Mouse (Mus musculus) fibroblast of lung, adult 2 months (primary cell): ENCODE results near the gene Srebf2.
"Not testable (repeated sequence)": the region's sequence is repeated elsewhere in the genome, so short reads cannot be mapped to it uniquely, and the experiment has no call there.

Experiments used
- DNase-seq: peaks from one replicate; pipeline ENCODE4 v3.0.0-alpha.2; 2011; ENCODE audit warnings: low read depth

The Srebf2 gene

DNA sequence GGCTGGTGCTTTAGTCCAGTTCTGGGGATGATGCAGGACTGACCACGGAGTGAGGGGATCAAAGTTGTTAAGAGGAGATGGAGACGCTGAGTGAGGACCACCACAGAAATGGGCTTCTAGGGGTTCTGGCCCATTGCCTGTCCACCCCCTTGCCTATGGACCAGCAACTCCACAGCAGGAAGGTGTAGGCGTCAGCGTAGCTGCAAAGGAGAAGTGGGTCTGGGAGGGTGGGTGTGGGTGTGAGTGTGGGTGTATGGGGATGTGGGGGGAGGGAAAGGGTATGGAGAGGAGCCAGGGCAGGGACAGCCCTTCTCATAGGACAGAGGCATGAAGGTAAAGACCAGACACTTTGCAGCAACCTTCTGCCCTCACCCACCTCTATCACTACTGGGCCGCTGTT lies 78.8 kb downstream of the Srebf2 start:
- no peak for DNase-seq

DNA sequence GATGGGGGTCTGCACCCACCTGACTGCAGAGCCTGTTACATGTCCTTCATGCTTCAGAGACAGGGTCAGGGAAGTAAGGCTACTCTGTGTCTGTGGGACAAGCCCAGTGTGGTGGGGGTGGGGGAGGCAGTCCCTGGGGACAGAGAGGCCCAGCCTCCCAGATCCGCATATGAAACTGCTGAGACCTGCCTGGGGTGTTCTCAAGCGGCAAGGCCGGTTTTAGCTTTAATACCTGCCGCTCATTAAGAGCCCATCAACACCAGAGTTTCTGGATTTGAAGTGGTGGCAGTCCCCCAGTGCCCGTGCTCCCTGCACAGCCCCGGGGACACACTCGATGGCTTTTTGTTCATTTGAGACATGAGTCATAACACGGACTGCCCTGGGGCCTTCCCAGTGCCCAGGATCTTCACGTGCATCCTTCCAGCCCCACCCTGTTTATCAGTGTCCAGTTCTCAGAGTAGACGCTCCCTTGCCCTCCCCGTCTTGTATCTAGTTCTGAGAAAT lies 82.6 kb downstream of the Srebf2 start:
- no peak for DNase-seq

- no peak for DNase-seq
These were observed 83.2 kb downstream of the Srebf2 start for GRCm38 (mm10) chr15:82230098-82230611.

- DNase-seq, result no peak
These were observed 84.1 kb downstream of the Srebf2 start for GRCm38 (mm10) chr15:82231100-82231499.

DNA sequence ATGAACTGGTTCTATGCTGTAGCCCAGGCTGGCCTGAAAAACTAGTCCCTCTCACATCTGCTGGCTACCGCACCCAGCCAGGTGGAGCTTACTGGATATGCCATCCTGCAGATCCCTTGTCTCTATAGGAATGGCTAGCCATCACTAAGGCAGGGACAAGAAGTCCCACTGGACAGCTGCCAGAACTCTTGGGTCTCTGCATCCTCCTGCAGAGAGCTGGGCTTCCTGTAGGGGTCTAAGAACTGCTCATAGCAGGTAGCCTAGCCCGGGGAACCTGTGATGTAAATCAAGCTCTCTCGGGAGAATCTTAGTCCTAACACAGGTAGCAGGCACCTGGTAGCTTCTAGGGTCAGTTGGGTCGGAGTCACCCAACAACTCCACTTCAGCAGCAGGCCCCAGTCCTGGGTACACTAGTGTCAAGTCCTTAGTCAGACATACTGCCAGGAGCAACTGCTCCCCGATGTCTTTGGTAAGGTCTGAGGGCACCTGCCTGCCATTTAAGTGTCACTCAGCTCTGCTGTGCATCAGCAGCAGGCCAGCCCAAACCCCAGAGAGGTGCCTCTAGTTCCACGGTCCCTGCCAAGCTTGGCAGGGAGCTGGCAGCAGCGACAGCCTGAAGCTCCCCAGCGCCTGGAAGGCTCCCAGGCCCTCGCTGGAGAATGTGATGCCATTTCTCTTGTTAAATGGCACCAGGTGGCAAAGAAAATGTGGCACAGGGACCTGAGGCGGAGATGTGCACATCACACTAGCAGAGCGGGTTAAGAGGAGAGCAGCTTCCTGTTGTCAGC lies 84.8 kb downstream of the Srebf2 start:
- no peak for DNase-seq

DNA sequence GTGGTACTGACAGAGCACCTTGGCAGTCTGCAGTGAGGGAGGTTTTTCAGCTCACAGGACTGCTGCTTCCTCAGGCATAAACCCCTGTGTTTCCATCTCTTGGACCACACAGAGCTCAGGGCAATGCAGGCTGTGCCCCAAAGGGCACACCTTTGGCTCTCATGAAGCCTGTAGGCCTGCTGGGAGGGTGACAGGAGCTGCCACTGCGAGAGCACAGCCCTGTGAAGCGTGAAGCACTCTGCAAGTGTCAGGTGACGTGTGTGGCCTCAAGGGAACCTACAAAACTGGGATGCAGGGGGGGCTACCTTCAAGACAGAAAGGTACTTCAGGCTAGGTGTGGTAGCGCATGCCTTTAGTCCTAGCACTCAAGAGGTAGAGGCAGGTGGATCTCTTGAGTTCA lies 85.7 kb downstream of the Srebf2 start:
- no peak for DNase-seq

- no peak for DNase-seq
These were observed 88.7 kb downstream of the Srebf2 start for GRCm38 (mm10) chr15:82235661-82236060.

GRCm38 (mm10) chr15:82236565-82236964 lies 89.6 kb downstream of the Srebf2 start:
- DNase-seq, result peak; percentile 26

DNA sequence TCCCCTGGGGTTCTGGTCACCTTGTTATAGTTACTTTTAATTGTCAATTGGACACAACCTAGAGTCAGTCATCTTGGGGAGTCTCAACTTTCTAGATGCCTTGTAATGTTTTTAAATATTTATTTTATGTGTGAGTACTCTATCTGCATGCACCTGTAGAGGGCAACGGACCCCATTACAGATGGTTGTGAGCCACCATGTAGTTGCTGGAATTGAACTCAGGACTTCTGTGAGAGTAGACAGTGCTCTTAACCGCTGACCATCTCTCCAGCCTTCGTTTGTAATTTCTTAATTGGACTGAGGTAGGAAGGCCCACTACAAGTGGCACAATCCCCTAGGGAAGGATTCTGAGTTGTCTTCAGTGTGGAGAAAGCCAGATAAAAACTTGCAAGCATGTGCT lies 96.3 kb downstream of the Srebf2 start:
- DNase-seq, result no peak

- peak; percentile 13 for DNase-seq
These were observed 96.7 kb downstream of the Srebf2 start for GRCm38 (mm10) chr15:82243742-82244114.

GRCm38 (mm10) chr15:82244115-82244804 lies 97.3 kb downstream of the Srebf2 start, which contains the start of gene Cenpm:
TSS of gene Cenpm (minus strand) at chr15:82244748.
- DNase-seq, result peak; percentile 52

GRCm38 (mm10) chr15:82244805-82245161 lies 97.8 kb downstream of the Srebf2 start:
- not testable (repeated sequence) for DNase-seq

- DNase-seq, result peak; percentile 50
These were observed 100.3 kb downstream of the Srebf2 start for GRCm38 (mm10) chr15:82247131-82247776.

DNA sequence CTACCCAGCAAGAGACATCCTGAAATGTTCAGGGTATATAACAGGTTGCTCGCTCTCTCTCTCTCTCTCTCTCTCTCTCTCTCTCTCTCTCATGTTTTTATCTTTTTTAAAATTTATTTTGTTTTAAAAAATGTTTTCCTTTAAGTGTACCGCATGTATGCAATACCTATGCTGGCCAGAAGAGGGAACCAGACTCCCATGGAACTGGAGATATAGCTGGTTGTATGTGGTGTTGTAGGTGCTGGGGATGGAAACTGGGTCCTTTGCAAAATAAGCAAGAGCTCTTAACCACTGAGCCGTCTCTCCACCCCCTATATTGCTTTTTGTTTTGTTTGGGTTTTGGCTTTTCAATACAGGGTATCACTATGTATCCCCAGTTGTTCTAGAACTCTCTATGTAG lies 104.6 kb downstream of the Srebf2 start:
- DNase-seq, result no peak

DNA sequence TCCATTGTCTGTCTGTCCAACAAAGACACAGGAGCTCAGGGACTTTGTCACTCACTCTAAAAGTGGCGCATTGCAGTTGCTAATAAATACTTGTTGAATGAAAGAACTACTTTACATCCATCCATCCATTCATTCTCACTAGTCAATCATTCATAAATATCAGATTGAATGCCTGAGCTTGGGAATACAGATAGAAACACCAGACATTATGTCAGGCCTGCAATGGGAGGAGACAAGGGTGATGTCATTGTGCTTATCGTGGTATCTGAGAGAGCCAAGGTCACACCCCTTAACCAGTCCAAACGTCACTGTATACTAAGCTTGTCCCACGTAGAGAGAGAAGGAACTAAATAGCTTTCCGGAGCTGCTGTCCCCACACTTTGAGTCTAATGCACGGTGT lies 105.1 kb downstream of the Srebf2 start, which contains the start of gene 1500009C09Rik:
Gene 1500009C09Rik, plus strand, starts transcription at position 301 of the 400 bp plus-strand sequence.
- DNase-seq, result no peak
